Mouse (Mus musculus): ENCODE data around the gene Mstn. TPM values are rescaled to one million over a fixed set of nuclear protein-coding genes. Genes with fewer than 3 reads are reported as not detected.

Gene Mstn
- polyA plus RNA-seq, 1 experiment from 2014 or later = 0.60 TPM

DNA sequence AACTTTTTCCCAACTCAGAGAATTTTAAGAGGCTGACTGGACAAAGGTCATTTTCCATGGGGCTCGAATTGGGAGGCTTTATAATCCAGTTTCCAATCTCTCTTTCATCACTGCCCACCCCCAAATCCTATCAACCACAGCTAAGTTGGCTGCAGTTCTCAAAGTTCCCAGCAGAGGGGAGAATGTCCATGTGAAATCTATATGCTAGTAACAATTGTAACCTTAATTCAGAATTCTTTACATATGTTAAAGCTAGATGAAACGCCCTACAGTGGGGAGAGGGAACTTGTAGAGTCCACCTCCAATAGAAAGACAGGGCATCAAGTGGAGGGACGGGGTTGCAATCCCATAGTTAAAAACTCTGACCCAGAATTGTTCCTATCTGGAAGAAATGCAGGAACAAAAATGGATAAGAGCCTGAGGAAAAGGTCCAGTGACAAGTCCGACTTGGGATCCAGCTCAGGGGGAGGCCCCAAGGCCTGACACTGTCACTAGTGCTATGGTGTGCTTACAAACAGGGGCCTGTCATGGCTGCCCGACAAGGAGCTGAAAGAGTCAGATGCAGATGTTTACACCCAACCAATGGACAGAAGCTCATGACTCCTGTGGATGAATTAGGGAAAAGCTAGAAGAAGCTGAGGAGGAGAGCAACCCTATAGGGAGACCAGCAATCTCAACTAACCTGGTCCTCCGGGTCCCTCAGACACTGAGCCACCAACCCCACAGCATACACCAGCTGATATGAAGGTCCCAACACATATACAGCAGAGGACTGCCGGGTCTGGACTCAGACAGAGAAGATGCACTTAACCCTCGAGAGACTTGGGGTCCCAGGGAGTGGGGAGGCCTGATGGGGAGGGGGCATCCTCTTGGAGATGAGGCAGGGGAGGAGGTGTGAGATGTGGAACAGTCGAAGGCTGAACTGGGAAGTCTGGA lies 8.1 kb upstream of the Mstn start:
- H3K4me2 ChIP-seq = no peak overlapping the region
- no peak for DNase-seq (ENCODE audit: low spot score)
- no peaks in the 10 kb centered on the region for H3K36me3 ChIP-seq (ENCODE audit: control insufficient read depth, insufficient read depth, low read length)
- no peak overlapping the region for H3K4me3 ChIP-seq (ENCODE audit: low read depth, low read length)
- H3K27ac ChIP-seq (ENCODE audit: low read depth, low read length) = no peak overlapping the region
- WGBS = 44% methylated on average over 9 of the region's 9 CpGs
- H3K9me3 ChIP-seq (ENCODE audit: control insufficient read depth, low read length) = no peaks in the 10 kb centered on the region
- no peaks in the 10 kb centered on the region for H3K4me1 ChIP-seq (replicated peaks; ENCODE audit: control insufficient read depth, insufficient read depth, low read length)
- no peak overlapping the region for H3K9ac ChIP-seq (ENCODE audit: low read depth, low read length)
- H3K27me3 ChIP-seq (replicated peaks; ENCODE audit: control insufficient read depth, insufficient read depth, low read length) = no peaks in the 10 kb centered on the region
- ATAC-seq (replicated peaks; ENCODE audit: low FRiP score) = no peak

DNA sequence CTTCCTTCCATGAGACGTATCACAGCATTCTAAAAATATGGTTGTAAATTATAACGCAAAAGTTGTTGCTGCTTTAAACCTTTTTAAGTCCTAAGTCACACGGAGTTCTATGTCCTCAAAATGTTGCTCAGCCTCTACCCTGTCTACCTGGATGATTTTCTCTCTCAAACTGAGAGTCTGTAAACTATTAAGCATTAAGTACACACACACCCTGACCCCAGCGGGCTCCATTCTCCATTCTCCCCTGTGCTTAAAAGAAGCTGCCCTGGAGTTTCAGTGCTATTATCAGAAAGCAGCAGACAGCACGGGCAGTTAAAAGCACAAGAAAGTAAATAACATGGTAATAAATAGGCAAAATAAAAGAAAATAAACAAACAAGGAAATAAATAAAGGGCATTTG lies 2.3 kb upstream of the Mstn start:
- no peak overlapping the region for H3K27ac ChIP-seq (ENCODE audit: low read depth, low read length)
- peak; percentile 53; the same call in 1 of the 2 replicates for ATAC-seq (replicated peaks; ENCODE audit: low FRiP score)
- WGBS = 66% methylated on average over 5 of the region's 5 CpGs

DNA sequence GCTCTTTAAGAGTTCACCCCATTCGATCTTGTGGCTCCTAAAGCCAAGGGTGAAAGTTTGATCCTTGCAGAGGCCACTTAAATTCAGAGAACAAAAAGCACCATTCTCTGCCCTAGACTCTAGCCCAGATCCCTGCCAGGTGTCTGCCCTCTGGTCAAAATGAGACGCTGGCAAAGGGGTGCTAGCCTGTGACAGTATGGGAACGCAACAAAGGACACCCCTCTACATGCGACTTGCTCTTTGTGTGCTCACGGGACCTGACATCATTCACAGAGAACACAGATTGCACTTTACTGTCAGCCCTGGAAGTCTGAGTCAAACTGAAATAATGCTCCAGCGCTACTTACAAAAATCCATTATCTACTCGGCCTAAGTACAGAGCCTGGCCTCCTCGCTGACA lies 941 bp upstream of the Mstn start:
- Histone ChIP-seq H3K9me3 (ENCODE audit: control insufficient read depth, low read length) (no peaks in the 10 kb centered on the region), H3K36me3 (ENCODE audit: control insufficient read depth, insufficient read depth, low read length) (no peaks in the 10 kb centered on the region), H3K4me3 (ENCODE audit: low read depth, low read length) (no peak overlapping the region), H3K9ac (ENCODE audit: low read depth, low read length) (no peak overlapping the region), H3K4me1 (replicated peaks; ENCODE audit: control insufficient read depth, insufficient read depth, low read length) (no peaks in the 10 kb centered on the region; the same call in 1 of the 2 replicates), H3K27ac (ENCODE audit: low read depth, low read length) (no peak overlapping the region), H3K4me2 (no peak overlapping the region), H3K27me3 (replicated peaks; ENCODE audit: control insufficient read depth, insufficient read depth, low read length) (no peaks in the 10 kb centered on the region)
- no peak for DNase-seq (ENCODE audit: low spot score)
- ATAC-seq (replicated peaks; ENCODE audit: low FRiP score) = no peak
- 73% methylated on average over 8 of the region's 8 CpGs for WGBS

More for the DNA sequence above, 2.3 kb upstream of the Mstn start:
- no peak overlapping the region for H3K4me3 ChIP-seq (ENCODE audit: low read depth, low read length)
- H3K4me1 ChIP-seq (replicated peaks; ENCODE audit: control insufficient read depth, insufficient read depth, low read length) = no peaks in the 10 kb centered on the region; the same call in 1 of the 2 replicates
- H3K4me2 ChIP-seq = no peak overlapping the region
- no peak for DNase-seq (ENCODE audit: low spot score)
- no peaks in the 10 kb centered on the region for H3K36me3 ChIP-seq (ENCODE audit: control insufficient read depth, insufficient read depth, low read length)
- H3K27me3 ChIP-seq (replicated peaks; ENCODE audit: control insufficient read depth, insufficient read depth, low read length) = no peaks in the 10 kb centered on the region
- H3K9ac ChIP-seq (ENCODE audit: low read depth, low read length) = no peak overlapping the region
- H3K9me3 ChIP-seq (ENCODE audit: control insufficient read depth, low read length) = no peaks in the 10 kb centered on the region

DNA sequence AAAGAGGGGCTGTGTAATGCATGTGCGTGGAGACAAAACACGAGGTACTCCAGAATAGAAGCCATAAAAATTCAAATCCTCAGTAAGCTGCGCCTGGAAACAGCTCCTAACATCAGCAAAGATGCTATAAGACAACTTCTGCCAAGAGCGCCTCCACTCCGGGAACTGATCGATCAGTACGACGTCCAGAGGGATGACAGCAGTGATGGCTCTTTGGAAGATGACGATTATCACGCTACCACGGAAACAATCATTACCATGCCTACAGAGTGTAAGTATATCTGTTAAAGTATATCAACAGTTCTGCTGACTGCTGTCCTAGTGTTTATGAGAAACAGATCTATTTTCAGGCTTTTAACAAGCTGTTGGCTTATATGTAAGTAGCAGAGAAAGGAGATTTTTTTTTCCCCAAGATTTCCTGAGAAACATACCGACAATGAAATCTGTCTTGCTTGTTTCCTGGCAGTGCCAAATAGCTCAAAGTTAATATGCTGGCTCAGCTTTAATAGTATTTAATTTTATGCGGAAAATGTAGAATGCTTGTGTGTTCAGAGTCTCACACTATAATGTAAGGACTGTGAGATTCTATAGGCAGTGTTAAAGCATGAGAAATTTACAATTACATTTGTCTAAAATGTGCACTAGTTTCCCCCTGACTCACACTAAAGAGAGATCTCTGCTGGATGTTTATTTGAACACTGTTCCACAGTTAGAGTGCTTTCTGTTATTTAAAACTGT lies 600 bp downstream of the Mstn start:
- 70% methylated on average over 13 of the region's 13 CpGs for WGBS
- DNase-seq (ENCODE audit: low spot score) = no peak
- no peak overlapping the region for H3K4me2 ChIP-seq

DNA sequence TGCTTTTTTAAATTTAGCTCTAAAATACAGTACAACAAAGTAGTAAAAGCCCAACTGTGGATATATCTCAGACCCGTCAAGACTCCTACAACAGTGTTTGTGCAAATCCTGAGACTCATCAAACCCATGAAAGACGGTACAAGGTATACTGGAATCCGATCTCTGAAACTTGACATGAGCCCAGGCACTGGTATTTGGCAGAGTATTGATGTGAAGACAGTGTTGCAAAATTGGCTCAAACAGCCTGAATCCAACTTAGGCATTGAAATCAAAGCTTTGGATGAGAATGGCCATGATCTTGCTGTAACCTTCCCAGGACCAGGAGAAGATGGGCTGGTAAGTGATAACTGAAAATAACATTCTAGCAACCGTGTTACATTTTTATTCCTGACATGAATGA lies 2.5 kb downstream of the Mstn start:
- Histone ChIP-seq H3K36me3 (ENCODE audit: control insufficient read depth, insufficient read depth, low read length) (no peaks in the 10 kb centered on the region), H3K9ac (ENCODE audit: low read depth, low read length) (no peak overlapping the region), H3K4me2 (no peak overlapping the region), H3K4me1 (replicated peaks; ENCODE audit: control insufficient read depth, insufficient read depth, low read length) (no peaks in the 10 kb centered on the region; the same call in 1 of the 2 replicates), H3K27ac (ENCODE audit: low read depth, low read length) (no peak overlapping the region), H3K27me3 (replicated peaks; ENCODE audit: control insufficient read depth, insufficient read depth, low read length) (no peaks in the 10 kb centered on the region), H3K9me3 (ENCODE audit: control insufficient read depth, low read length) (no peaks in the 10 kb centered on the region), H3K4me3 (ENCODE audit: low read depth, low read length) (no peak overlapping the region)
- 86% methylated on average over 4 of the region's 4 CpGs for WGBS
- no peak for DNase-seq (ENCODE audit: low spot score)
- ATAC-seq (replicated peaks; ENCODE audit: low FRiP score) = no peak

More for the DNA sequence above, 600 bp downstream of the Mstn start:
- ATAC-seq (replicated peaks; ENCODE audit: low FRiP score) = no peak
- Histone ChIP-seq H3K4me3 (ENCODE audit: low read depth, low read length) (no peak overlapping the region), H3K9me3 (ENCODE audit: control insufficient read depth, low read length) (no peaks in the 10 kb centered on the region), H3K4me1 (replicated peaks; ENCODE audit: control insufficient read depth, insufficient read depth, low read length) (no peaks in the 10 kb centered on the region; the same call in 1 of the 2 replicates), H3K27me3 (replicated peaks; ENCODE audit: control insufficient read depth, insufficient read depth, low read length) (no peaks in the 10 kb centered on the region), H3K9ac (ENCODE audit: low read depth, low read length) (no peak overlapping the region), H3K27ac (ENCODE audit: low read depth, low read length) (no peak overlapping the region), H3K36me3 (ENCODE audit: control insufficient read depth, insufficient read depth, low read length) (no peaks in the 10 kb centered on the region)

DNA sequence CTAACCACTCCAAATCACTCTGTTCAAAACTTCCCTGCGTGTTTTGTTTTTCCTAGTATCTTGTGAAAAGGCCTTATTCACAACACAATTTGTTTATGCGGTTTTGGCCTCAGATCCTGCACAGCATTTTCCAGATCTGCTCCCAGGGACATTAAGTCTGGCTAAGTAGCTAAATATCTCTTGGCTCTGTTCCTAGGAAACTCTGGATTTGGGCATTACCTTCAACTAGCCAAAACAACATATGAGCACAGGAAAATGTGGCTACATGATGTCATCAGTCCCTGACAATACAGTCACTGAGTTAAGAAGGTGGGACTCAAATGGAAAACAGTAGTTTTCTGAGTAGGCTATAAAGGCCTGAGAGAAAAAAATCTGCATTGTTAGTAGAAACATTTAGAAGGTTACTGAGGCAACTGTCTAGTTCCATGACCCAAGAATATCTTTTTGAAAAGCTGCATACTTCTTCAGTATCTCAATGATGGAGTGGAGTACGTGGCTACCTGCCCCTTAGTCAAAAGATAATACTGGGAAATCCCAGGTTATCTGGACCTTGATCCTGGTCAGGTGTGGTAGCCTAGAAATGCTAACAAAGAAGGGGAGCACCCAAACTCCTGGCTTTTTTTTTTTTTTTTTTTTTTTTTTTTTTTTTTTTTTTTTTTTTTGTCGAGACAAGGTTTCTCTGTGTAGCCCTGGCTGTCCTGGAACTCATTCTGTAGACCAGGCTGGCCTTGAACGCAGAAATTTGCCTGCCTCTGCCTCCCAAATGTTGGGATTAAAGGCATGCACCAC lies 8.5 kb downstream of the Mstn start:
- no peaks in the 10 kb centered on the region for H3K27me3 ChIP-seq (replicated peaks; ENCODE audit: control insufficient read depth, insufficient read depth, low read length)
- DNase-seq (ENCODE audit: low spot score) (no peak), ATAC-seq (replicated peaks; ENCODE audit: low FRiP score) (no peak)
- no peak overlapping the region for H3K4me3 ChIP-seq (ENCODE audit: low read depth, low read length)
- no peaks in the 10 kb centered on the region for H3K36me3 ChIP-seq (ENCODE audit: control insufficient read depth, insufficient read depth, low read length)
- no peaks in the 10 kb centered on the region for H3K4me1 ChIP-seq (replicated peaks; ENCODE audit: control insufficient read depth, insufficient read depth, low read length)
- no peaks in the 10 kb centered on the region for H3K9me3 ChIP-seq (ENCODE audit: control insufficient read depth, low read length)
- no peak overlapping the region for H3K4me2 ChIP-seq
- WGBS = 72% methylated on average over 5 of the region's 5 CpGs
- H3K9ac ChIP-seq (ENCODE audit: low read depth, low read length) = no peak overlapping the region
- no peak overlapping the region for H3K27ac ChIP-seq (ENCODE audit: low read depth, low read length)

DNA sequence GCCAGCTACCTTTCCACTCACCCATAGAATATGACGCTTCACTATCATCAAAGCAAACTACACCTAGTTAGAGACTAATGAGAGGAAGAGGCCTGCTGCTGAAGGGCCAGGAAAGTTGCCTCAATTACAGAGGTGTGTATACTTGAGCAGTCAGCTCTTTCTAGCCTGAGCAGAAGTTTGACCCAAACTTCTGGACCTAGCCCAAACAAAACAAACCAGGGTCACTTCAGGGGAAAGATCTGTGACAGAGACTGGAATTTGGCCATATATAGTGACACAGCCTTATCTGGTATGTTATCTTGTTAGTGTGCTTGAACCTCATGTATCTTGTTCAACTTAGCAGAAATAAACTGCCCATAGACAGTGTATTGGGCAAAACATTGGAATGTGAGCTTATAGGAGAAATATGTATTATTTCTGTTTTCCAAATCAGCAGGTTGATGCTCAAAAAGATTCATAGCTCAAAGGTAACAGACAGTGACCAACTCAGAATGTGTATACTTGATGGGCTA lies 9.3 kb downstream of the Mstn start:
- whole genome bisulfite sequencing = 74% methylated on average over 1 of the region's 1 CpGs
- H3K9me3 ChIP-seq (ENCODE audit: control insufficient read depth, low read length) = no peaks in the 10 kb centered on the region
- H3K27ac ChIP-seq (ENCODE audit: low read depth, low read length) = no peak overlapping the region
- ATAC-seq (replicated peaks; ENCODE audit: low FRiP score) (no peak), DNase-seq (ENCODE audit: low spot score) (no peak)
- H3K4me3 ChIP-seq (ENCODE audit: low read depth, low read length) = no peak overlapping the region
- no peak overlapping the region for H3K9ac ChIP-seq (ENCODE audit: low read depth, low read length)
- H3K27me3 ChIP-seq (replicated peaks; ENCODE audit: control insufficient read depth, insufficient read depth, low read length) = no peaks in the 10 kb centered on the region
- no peaks in the 10 kb centered on the region for H3K36me3 ChIP-seq (ENCODE audit: control insufficient read depth, insufficient read depth, low read length)
- H3K4me2 ChIP-seq = no peak overlapping the region
- no peaks in the 10 kb centered on the region for H3K4me1 ChIP-seq (replicated peaks; ENCODE audit: control insufficient read depth, insufficient read depth, low read length)

DNA sequence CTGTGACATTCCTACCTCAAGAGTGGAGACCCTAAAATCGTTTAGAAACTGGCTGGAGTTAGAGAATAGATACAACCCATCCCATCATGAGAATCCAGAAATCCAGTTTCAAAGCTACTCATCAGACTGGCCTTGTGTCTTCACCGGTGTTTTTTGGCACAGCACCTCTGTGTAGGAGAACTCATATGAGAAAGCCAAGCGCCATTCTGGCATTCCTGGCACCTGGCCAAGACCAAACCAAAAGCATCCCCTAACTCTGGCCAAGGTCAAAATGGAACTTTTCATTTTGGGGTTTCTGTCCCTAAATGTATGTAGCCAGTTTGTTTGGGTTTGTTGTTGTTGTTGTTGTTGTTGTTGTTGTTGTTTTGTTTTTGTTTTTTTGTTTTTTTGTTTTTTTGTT lies 15.2 kb downstream of the Mstn start:
- Histone ChIP-seq H3K4me3 (ENCODE audit: low read depth, low read length) (no peak overlapping the region), H3K9ac (ENCODE audit: low read depth, low read length) (no peak overlapping the region), H3K4me2 (no peak overlapping the region), H3K27me3 (replicated peaks; ENCODE audit: control insufficient read depth, insufficient read depth, low read length) (no peaks in the 10 kb centered on the region), H3K9me3 (ENCODE audit: control insufficient read depth, low read length) (no peaks in the 10 kb centered on the region), H3K4me1 (replicated peaks; ENCODE audit: control insufficient read depth, insufficient read depth, low read length) (no peaks in the 10 kb centered on the region), H3K36me3 (ENCODE audit: control insufficient read depth, insufficient read depth, low read length) (no peaks in the 10 kb centered on the region), H3K27ac (ENCODE audit: low read depth, low read length) (no peak overlapping the region)
- whole genome bisulfite sequencing = 73% methylated on average over 3 of the region's 3 CpGs
- ATAC-seq (replicated peaks; ENCODE audit: low FRiP score) (no peak), DNase-seq (ENCODE audit: low spot score) (no peak)

All from liver, embryonic 11.5 days (tissue).